Mouse (Mus musculus) stomach, embryonic 14.5 days (tissue): ENCODE data around the gene Ptger4. TPM values are rescaled to one million over a fixed set of nuclear protein-coding genes. Genes with fewer than 3 reads are reported as not detected.

Source experiments
- ATAC-seq: fragments of 200-750 bp; cut with Nextera tagmentation; 2 replicates; pipeline ENCODE4 v1.8.0; 2017; ENCODE audit warnings: low read depth, moderate TSS enrichment; ENCODE audit not compliant: insufficient number of reproducible peaks, insufficient read depth, low FRiP score
- H3K27ac ChIP-seq: fragments of 300-500 bp; sonication (generic); 2 replicates; pipeline ENCODE4 v1.5.1; 2014; ENCODE audit warnings: mild to moderate bottlenecking, low read length, moderate library complexity, mixed read lengths
- H3K27me3 ChIP-seq: fragments of 300-500 bp; sonication (generic); 2 replicates; pipeline ENCODE4 v1.6.1; 2014; ENCODE audit warnings: low read length, control low read depth, mixed read lengths; ENCODE audit not compliant: control insufficient read depth, insufficient read depth
- H3K36me3 ChIP-seq: fragments of 300-500 bp; sonication (generic); 2 replicates; pipeline ENCODE4 v1.6.1; 2014; ENCODE audit warnings: mild to moderate bottlenecking, control low read depth, low read length, moderate library complexity, mixed read lengths; ENCODE audit not compliant: control insufficient read depth, insufficient read depth
- H3K4me1 ChIP-seq: fragments of 300-500 bp; sonication (generic); 2 replicates; pipeline ENCODE4 v1.6.1; 2014; ENCODE audit warnings: low read length, control low read depth, mixed read lengths; ENCODE audit not compliant: control insufficient read depth, insufficient read depth
- H3K4me2 ChIP-seq: fragments of 300-500 bp; sonication (generic); replicated peaks from 2 replicates; pipeline ENCODE4 v1.6.1; 2014; ENCODE audit warnings: low read depth, low read length, control low read depth
- H3K4me3 ChIP-seq: fragments of 300-500 bp; sonication (generic); 2 replicates; pipeline ENCODE4 v1.5.1; 2014; ENCODE audit warnings: low read depth, low read length, control low read depth
- H3K9ac ChIP-seq: fragments of 300-500 bp; sonication (generic); replicated peaks from 2 replicates; pipeline ENCODE4 v1.6.1; 2014; ENCODE audit warnings: low read depth, mild to moderate bottlenecking, control low read depth, low read length, moderate library complexity, mixed read lengths
- H3K9me3 ChIP-seq: fragments of 300-500 bp; sonication (generic); 2 replicates; pipeline ENCODE4 v1.6.1; 2016; ENCODE audit warnings: low read depth, low read length, control low read depth; ENCODE audit not compliant: control insufficient read depth
- WGBS: fragments of 180-500 bp; shearing (Covaris S2); extraction: QIAGEN DNeasy Blood & Tissue Kit; methylation state at CpG from one replicate; pipeline ENCODE4 v1.1.7; 2014; 5-methylcytosine and 5-hydroxymethylcytosine counted together
- polyA plus RNA-seq: library from polyadenylated mRNA; unstranded; fragments of >200 nt; fragmentation: Nextera tagmentation; extraction: Ambion mirVana; gene quantifications from 2 replicates; pipeline ENCODE4 v1.2.1, GENCODE M21; 2014

The Ptger4 gene
- polyA plus RNA-seq, 1 experiment from 2014 or later = 5.1 TPM

DNA sequence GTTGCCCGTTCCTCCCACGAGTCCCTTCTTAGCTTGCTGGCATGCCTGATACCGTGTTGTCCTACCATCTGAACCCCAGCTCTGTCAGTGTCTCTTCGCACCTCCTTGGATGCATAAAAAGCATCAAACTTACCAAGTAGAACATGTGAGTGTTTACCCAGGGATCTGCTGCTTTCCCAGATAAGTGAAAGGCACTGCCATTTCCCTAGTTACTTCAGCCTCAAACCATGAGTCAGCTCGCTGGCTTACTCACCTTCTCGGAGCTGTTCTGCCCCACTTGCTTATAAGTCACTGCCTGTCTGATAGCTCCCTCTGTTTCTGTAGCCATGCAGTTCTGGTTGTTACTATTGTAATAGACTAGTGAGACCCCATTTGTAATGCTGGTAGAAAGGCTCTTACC is 49.5 kb downstream of the Ptger4 start:
- no peak for ATAC-seq
- no peak overlapping the region for H3K27ac ChIP-seq
- H3K4me3 ChIP-seq = no peak overlapping the region
- H3K9ac ChIP-seq = no peak overlapping the region
- peaks cover 11% of the 10 kb centered on the region; the same call in 1 of the 2 replicates for H3K36me3 ChIP-seq
- no peak overlapping the region for H3K4me2 ChIP-seq
- 85% methylated on average over 6 of the region's 6 CpGs for WGBS
- no peaks in the 10 kb centered on the region for H3K27me3 ChIP-seq
- H3K4me1 ChIP-seq = peaks cover 6% of the 10 kb centered on the region; the same call in 1 of the 2 replicates
- H3K9me3 ChIP-seq = no peaks in the 10 kb centered on the region

GRCm38 (mm10) chr15:5193833-5194232 is 50.2 kb downstream of the Ptger4 start:
- no peak for ATAC-seq
- no peaks in the 10 kb centered on the region for H3K27me3 ChIP-seq
- no peaks in the 10 kb centered on the region for H3K9me3 ChIP-seq
- H3K4me2 ChIP-seq = no peak overlapping the region
- WGBS = 71% methylated on average over 3 of the region's 3 CpGs
- H3K27ac ChIP-seq = no peak overlapping the region
- H3K9ac ChIP-seq = no peak overlapping the region
- peaks cover 11% of the 10 kb centered on the region; the same call in 1 of the 2 replicates for H3K36me3 ChIP-seq
- H3K4me1 ChIP-seq = peaks cover 6% of the 10 kb centered on the region; the same call in 1 of the 2 replicates
- H3K4me3 ChIP-seq = no peak overlapping the region

DNA sequence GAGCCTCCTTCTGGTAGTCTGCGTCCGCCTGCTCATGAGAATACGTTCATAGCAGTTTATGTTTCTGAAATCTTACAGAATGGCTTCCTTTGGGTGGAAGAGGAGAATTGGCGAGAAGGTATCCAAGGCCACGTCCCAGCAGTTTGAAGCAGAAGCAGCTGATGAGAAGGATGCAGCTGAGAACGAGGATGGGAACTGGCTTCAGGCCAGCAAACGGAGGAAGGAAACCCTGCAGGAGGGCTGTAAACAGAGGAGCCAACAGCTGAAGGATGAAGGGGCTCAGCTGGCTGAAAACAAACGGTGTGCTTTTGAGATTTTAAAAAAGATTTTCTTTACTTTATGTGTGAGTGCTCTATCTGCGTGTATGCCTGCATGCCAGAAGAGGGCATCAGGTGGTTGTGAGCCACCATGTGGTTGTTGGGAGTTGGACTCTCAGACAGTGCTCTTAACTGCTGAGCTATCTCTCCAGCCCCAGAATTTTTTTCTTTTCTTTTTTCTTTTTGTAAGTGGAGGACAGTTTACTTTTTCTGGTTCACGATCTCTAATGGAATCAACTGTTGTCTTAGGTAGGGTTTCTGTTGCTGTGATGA is 54.4 kb downstream of the Ptger4 start:
- Histone ChIP-seq H3K9me3 (no peaks in the 10 kb centered on the region), H3K4me2 (no peak overlapping the region), H3K27me3 (no peaks in the 10 kb centered on the region), H3K4me3 (no peak overlapping the region), H3K27ac (no peak overlapping the region), H3K36me3 (peaks cover 11% of the 10 kb centered on the region; the same call in 1 of the 2 replicates), H3K4me1 (peaks cover 6% of the 10 kb centered on the region; the same call in 1 of the 2 replicates), H3K9ac (no peak overlapping the region)
- no peak for ATAC-seq
- 55% methylated on average over 10 of the region's 10 CpGs for WGBS

GRCm38 (mm10) chr15:5188029-5188428 is 56.0 kb downstream of the Ptger4 start:
- peaks cover 11% of the 10 kb centered on the region; the same call in 1 of the 2 replicates for H3K36me3 ChIP-seq
- WGBS = 96% methylated on average over 1 of the region's 1 CpGs

GRCm38 (mm10) chr15:5187116-5187515 is 56.9 kb downstream of the Ptger4 start:
- peaks cover 11% of the 10 kb centered on the region; the same call in 1 of the 2 replicates for H3K4me1 ChIP-seq
- WGBS = 61% methylated on average over 3 of the region's 4 CpGs
- H3K4me2 ChIP-seq = no peak overlapping the region
- H3K4me3 ChIP-seq = no peak overlapping the region
- no peaks in the 10 kb centered on the region for H3K27me3 ChIP-seq
- H3K9me3 ChIP-seq = no peaks in the 10 kb centered on the region
- ATAC-seq = no peak
- no peak overlapping the region for H3K27ac ChIP-seq
- H3K9ac ChIP-seq = no peak overlapping the region
- peaks cover 11% of the 10 kb centered on the region; the same call in 1 of the 2 replicates for H3K36me3 ChIP-seq

More at GRCm38 (mm10) chr15:5188029-5188428, 56.0 kb downstream of the Ptger4 start:
- no peak overlapping the region for H3K9ac ChIP-seq
- no peaks in the 10 kb centered on the region for H3K27me3 ChIP-seq
- H3K27ac ChIP-seq = no peak overlapping the region
- ATAC-seq = no peak
- no peaks in the 10 kb centered on the region for H3K9me3 ChIP-seq
- no peak overlapping the region for H3K4me2 ChIP-seq
- peaks cover 11% of the 10 kb centered on the region; the same call in 1 of the 2 replicates for H3K4me1 ChIP-seq
- no peak overlapping the region for H3K4me3 ChIP-seq

DNA sequence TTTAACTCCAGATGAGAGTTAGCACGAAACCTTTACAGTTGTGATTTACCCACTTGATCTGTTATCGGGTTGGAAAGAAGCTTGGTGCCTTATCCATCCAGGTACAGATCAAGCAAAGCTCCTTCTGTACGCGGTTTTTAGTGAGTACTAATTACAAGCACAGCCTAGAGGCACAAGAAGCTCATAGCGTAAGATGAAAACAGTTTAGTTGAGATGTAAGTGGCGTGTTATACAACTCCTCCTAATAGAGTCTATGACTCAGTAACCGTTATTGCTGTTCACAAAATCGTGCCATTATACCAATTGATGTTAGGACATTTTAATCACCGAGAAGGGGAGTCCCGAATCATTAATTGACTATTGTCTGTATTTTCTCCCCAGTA is 57.7 kb downstream of the Ptger4 start:
- Histone ChIP-seq H3K4me3 (peak overlapping the region; percentile 80), H3K9me3 (no peaks in the 10 kb centered on the region), H3K27ac (no peak overlapping the region), H3K27me3 (no peaks in the 10 kb centered on the region), H3K9ac (peak overlapping the region; percentile 86), H3K4me1 (peaks cover 11% of the 10 kb centered on the region; the same call in 1 of the 2 replicates), H3K36me3 (peaks cover 8% of the 10 kb centered on the region; the same call in 1 of the 2 replicates), H3K4me2 (peak overlapping the region; percentile 67)
- WGBS = 31% methylated on average over 10 of the region's 10 CpGs
- ATAC-seq = no peak

DNA sequence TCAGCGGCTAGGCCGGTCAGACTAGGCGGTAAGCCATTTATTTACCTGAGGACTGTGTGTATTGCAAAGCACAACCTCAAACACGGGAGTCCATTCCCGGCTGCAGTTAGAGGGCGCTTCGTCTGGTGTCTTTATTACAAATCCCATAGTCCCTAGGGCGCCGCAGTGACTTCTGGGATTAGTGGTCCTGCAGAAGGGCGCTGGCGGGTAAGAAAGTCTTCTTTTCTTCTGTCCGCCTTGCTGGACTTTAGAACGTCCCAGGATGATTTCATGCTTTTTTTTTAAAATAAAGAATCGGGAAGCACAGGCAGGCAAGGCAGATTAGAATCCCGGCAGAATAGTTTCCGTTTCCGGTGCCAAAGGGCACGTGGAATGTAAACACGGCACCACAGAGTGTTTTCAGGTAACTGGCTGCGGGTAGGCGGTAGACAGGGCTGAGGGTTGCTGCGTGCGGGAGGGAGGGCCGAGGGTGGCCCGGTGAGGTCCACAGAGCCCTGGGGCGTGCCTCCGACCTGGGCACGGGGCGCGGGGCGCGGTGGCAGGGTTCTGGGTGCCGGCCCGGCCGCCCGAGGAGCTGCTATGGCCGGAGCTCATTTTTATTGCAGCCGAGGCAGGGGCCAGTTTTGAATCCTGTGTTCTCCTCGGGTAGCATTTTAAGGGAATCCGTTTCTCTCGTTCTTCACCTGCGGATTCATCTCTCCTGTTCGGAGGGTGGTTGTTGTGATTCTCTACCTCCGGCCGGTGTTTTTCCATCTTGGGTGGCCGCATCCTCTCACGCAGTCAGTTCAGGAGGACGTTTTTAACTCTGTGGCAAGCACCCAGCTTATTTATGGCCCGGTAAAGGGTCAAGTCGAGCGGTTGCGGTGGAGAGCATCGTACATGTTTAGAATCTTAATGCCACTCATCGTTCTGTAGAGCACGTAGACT is 58.4 kb downstream of the Ptger4 start, which contains the start of gene Ttc33:
Ttc33 (plus strand) TSS at position 160 of the 927 bp plus-strand sequence.
- Histone ChIP-seq H3K4me3 (peak within 1 kb of the TSS; percentile 80), H3K9ac (peak within 1 kb of the TSS; percentile 86), H3K4me1 (peaks cover 11% of the 10 kb centered on the region; the same call in 1 of the 2 replicates), H3K27me3 (no peaks in the 10 kb centered on the region), H3K27ac (peak within 1 kb of the TSS; percentile 94), H3K4me2 (peak within 1 kb of the TSS; percentile 67), H3K9me3 (no peaks in the 10 kb centered on the region), H3K36me3 (peaks cover 3% of the 10 kb centered on the region; the same call in 1 of the 2 replicates)
- ATAC-seq = peak; percentile 84
- under 1% methylated on average over 55 of the region's 55 CpGs for WGBS

GRCm38 (mm10) chr15:5184668-5185330 is 59.2 kb downstream of the Ptger4 start:
- H3K27ac ChIP-seq = peak overlapping the region; percentile 94
- H3K36me3 ChIP-seq = no peaks in the 10 kb centered on the region; the same call in 1 of the 2 replicates
- 35% methylated on average over 11 of the region's 11 CpGs for WGBS
- no peaks in the 10 kb centered on the region for H3K9me3 ChIP-seq
- peak overlapping the region; percentile 86 for H3K9ac ChIP-seq
- peak overlapping the region; percentile 80 for H3K4me3 ChIP-seq
- H3K27me3 ChIP-seq = no peaks in the 10 kb centered on the region
- H3K4me2 ChIP-seq = peak overlapping the region; percentile 67
- peaks cover 11% of the 10 kb centered on the region; the same call in 1 of the 2 replicates for H3K4me1 ChIP-seq
- peak; percentile 50 for ATAC-seq
